Mouse (Mus musculus): ENCODE results near the gene Trpm8.

Gene Trpm8

DNA sequence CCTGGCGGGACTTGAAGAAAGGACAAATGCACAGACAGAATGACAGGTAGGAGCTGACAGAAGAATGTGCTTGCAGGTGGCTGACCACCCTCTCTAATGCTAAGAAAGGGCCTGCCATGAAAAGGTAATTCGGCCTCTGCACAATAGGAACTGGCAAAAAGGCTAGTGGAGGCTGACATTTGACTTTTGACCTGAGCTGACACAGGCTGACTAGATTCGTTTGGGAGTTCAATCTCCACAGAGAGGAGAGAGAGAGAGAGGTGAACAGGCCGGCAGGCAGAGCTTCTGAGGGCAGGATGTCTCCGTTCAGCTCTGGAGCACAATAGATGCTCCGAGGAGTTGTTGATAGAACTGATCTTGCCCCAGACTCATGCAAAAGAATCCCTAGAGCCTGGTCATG, 31.1 kb upstream of the Trpm8 start:
- no peak for DNase-seq (ENCODE audit: extremely low spot score, low read depth, low spot score)

DNA sequence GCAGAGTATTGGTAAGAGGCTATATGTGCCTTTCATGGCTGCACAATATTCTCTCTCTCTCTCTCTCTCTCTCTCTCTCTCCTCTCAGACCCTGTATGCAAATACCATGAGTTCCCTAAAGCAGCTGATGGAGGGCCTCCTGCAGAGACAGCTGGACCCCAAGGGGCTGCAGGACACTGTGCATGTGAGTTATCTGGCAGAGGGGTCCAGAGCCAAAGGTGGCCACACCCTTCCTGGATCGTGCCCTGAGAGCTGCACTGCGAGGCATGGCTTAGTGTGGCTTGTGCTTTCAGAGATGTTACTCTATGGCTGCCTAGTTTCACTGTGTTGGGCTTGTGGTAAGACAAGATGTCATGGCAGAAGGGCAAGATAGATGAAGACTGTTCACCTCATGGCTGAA, 29.8 kb upstream of the Trpm8 start:
- DNase-seq (ENCODE audit: extremely low spot score, low read depth, low spot score) = no peak

DNA sequence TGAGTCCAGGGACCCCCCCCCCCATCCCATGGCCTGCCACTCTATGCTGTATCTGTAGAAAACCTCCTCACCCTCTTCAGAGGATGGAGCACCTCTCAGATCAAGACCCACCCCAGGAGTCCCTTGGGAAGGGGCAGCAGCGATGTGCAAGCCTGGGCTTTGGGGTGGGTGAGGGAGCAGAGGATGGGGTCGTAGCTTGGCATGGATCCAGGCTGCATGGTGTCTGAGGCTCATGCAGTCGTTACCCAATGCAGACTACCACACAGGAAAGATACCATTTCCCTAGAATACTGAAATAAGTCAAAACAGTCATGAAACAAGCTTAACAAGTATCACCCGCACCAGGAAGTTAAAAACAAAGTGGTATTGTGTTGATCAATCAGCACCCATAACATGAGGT, 28.8 kb upstream of the Trpm8 start:
- no peak for DNase-seq (ENCODE audit: extremely low spot score, low read depth, low spot score)

DNA sequence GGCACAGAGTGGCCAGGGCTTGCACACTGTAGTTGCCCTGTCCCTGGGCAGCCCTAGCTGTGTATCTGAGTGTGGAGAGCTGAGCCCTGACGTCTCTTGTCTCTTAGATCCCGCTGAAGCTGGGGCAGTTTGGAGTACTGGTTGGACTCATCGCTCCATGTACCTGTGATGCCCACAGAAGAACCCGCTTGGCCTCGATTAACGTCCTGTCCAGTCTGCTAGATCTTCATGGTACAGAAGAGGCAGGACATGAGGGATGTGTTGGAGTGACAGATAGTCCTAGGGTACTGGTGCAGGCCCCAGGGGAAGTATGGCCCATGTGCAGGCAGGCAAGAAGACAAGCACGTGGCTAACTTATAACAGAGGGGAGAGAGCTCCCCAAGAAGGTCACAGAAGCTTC, 27.9 kb upstream of the Trpm8 start:
- no peak for DNase-seq (ENCODE audit: extremely low spot score, low read depth, low spot score)

DNA sequence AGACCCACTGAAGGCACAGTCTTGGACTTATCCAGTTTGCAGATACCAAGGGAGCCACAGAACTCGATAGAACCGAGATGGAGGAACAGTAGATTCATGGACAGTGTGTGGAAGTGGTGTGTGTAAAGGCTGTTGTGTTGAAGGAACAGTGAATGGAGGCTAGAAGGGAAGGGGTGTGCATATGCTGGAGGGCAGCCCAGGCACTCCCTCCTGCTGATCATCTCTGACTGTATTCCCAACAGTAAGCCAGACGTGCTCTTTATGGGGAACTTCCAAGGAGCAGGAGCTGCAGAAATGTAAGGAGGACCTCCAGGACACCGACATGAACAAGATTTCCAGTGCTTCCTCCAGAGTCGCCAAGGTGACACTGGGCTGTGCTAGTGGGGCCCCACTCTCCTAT, 27.4 kb upstream of the Trpm8 start:
- DNase-seq (ENCODE audit: extremely low spot score, low read depth, low spot score) = no peak

DNA sequence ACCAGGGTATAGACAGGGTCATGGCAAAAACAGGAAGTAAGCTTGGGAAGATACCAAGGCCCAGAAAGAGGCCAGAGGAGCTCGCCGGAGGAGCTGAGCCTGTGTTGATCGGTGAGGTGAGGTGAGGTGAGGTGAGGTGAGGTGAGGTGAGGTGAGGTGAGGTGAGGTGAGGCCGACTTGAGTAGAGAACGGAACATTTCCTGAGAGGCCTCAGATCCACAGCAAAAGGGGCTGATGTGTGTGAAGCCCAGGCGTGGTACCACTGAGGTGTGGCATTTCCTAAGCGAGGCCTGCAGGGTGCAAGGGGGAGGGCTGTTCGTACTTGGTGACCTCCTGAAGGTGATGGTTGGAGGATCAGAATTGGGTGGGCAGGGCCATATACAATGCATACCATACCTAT, 24.4 kb upstream of the Trpm8 start:
- no peak for DNase-seq (ENCODE audit: extremely low spot score, low read depth, low spot score)

DNA sequence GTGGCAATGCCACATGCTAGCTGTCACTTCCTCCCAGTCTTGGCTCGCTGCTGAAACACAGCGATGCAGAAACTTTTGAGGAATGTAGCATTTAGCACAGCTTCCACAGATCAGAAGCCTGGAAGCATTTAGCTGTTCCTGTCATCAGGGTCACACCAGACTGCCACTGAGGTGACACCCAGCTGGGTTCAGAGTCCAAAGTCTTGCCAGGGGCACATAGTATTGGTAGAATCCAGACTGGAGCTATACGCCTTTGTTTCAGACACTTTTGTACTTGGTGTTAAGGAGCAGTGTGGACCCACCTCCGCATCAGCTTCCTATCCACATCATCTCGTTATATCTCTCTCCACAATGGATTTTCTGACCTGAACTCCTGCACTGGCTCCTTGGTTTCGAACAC, 23.9 kb upstream of the Trpm8 start:
- no peak for DNase-seq (ENCODE audit: extremely low spot score, low read depth, low spot score)

DNA sequence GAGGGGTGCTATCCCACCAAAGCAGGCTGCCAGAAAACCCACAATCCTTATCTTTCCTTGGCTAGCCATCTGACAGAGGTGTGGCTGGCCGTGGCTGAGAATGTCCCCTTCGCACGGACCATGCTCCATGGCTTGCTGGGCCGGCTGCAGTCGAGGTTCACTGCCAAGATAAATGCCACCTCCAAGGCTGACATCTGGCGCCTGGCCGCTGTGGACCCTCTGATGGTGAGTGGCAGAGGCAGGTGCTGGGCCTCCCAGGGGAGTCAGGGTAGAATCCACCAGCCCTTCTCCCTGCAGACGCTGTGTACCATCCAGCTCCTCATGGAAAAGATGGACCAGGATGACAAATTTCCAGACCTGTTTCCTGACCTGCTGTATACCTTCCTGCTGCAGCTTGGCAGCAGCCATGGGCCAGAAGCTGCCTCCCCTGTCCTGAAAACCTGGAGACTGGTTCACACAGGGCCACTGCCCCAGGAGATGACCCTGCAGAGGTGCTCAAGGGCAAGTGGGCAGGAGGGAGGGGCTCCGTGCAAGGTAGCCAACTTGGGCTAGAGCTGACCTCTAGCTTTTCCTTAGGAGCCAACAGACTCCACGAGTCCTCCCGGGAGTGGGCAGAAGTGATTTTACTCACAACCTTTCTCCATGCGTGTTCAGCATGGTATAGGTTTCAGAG, 22.5 kb upstream of the Trpm8 start:
- no peak for DNase-seq (ENCODE audit: extremely low spot score, low read depth, low spot score)

DNA sequence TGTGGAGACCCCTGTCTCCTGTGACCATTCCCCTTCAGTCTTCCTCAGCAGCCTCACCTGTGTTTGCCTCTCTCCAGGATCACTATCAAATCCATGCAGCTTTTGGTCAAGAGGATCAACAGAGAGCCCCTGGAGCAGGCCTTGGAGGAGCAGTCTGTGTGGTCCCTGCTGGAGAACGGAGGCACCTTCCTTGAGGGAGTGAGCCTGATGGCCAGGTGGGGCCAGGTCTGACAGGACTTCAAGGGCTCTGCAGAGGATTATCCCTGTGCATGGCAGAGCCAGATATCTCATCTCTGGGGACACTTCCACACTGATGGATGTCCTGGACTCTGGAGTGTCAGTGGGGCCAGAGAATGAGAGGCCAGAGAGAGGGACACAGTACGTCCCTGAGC, 22.0 kb upstream of the Trpm8 start:
- no peak for DNase-seq (ENCODE audit: extremely low spot score, low read depth, low spot score)

DNA sequence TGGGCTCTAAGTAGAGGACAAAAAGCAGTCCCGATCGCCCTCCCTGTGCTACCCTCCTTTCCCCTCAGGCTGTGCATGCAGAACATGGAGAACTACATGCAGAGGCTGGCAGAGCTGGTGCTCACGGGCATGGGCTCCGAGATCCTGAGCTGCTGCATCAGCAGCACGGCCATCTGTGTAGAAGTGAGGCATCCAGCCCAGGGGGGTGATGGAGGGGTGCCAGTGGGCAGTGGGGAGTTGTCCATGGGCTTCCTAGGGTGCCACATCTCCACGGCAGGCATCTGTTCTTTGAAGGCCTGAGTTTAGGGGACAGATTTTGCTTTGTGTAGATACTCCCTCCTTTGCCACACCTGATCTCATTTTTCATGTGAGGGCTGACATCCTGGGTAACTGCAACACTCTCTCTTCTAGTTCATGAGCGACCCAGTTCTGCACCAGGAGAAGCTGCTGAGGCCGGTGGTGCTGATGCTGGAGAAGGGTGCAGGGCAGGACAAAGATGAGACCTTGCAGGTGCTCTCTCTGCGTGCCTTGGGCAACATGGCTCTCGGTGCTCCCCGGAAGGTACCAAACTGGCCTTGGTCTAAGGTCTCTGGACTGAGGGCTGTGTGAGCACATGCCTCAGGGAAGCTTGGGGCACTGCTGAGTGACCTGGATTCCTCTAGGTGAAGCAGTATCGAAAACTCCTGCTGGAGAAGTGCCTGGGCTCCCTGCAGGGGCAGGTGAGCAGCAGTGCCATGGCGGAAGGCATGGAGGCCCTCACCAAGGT, 21.3 kb upstream of the Trpm8 start:
- DNase-seq (ENCODE audit: extremely low spot score, low read depth, low spot score) = no peak

DNA sequence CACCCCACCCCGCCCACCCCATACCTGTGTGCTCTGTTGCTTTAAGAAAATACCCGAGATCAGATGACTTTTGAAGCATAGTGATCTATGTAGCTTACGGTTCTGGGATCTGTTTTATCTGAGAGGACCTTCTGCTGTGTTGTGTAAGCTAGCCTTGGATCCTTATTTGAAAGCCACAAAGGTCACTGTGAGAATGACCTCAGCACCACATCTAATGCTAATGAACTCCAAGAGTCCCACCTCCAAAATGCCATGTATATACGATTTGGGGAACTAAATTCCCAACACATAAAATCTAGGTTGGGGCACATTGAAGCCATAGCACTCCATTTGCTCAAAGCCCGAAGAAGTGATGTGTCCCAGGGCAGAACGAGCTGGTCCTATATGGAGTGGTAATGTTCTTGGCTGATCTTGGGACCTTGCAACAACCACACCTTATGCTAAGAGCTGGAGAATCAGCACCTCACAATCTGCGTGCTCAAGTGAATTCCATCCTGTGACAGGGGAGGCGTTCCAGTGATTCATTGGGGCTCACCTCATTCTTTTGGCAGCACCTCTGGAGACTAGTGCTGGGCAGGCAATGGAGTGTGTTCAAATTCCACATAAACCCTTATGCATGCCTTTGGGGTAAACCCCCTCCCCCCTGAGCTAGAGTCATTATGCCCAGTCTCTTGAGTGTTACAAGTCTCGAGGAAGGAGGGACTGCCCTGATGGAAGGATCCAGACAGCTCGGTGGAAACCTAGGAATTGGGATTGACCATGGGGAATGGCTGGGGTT, 20.4 kb upstream of the Trpm8 start:
- DNase-seq (ENCODE audit: extremely low spot score, low read depth, low spot score) = no peak

DNA sequence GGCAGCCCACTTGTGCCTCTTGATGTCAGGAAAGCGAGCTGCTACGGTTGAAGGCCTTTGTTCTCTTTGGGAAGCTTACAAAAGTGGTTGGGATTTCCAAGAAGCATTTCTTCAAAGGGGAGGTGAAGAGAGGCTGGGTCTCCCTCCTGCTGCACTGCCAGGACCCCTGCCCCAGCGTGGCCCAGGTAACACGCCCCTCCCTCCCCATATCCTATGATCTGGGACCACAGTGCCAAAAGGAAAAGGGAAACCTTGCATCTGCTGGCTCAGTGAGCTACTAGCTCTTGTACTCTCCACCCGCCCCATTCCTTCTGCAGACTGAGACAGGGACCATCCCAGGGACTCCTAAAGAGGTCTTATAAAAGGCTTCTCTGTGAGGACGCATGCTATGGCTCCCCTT, 19.8 kb upstream of the Trpm8 start:
- DNase-seq (ENCODE audit: extremely low spot score, low read depth, low spot score) = no peak

DNA sequence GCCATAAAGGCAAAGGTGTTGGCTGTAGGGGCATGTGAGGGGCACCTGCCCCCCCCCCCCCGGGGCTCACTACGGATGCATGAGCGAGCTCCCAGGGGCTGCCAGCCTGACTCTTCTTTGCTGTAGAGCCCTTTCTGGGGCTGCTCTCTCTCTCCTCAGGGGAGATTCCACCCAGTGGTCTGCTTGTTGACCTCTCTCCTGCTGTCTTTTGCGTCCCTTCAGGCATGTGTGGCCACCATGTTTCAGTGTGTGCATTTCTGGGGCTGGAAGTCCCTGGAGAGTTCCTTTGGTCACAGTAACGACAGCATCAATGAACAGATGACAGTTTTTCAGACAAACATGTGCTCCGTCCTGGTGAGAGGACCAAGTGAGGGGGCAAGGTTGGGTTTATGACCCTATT, 19.1 kb upstream of the Trpm8 start:
- DNase-seq (ENCODE audit: extremely low spot score, low read depth, low spot score) = no peak

DNA sequence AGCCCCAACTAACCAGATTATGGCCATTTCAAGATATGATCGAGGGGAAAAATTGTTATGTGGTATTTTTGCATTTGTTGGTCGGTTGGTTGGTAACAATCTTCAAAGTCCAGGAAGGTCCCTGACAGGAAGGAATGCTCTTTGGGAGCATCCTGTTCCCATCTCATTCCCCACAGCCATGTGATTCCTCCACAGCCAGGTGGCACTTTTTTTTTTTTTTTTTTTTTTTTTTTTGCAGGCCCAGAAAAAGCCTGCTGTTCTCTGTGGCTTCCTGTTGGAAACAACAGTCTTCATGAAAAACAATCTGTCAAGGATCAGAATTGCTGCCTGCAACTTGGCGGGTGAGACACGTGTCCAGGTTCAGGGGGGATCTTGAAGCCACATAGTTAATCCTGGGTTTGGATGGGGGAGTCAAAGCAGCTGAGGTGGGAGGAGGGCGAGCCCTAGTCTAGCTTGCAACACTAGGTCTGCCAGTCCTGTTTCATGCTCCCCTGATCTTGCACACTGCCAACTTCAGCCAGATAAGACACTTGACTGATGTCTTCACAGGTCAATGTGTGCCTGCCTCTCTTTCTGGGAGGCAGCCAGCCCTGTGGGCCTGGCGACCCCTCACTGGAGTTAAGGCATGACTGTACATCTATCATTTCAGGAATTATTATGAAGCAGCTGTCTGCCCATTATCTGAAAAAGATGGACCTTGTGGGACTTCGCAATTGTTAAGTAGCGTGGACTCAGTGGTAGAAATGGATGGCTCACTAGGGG, 18.4 kb upstream of the Trpm8 start:
- DNase-seq (ENCODE audit: extremely low spot score, low read depth, low spot score) = no peak

DNA sequence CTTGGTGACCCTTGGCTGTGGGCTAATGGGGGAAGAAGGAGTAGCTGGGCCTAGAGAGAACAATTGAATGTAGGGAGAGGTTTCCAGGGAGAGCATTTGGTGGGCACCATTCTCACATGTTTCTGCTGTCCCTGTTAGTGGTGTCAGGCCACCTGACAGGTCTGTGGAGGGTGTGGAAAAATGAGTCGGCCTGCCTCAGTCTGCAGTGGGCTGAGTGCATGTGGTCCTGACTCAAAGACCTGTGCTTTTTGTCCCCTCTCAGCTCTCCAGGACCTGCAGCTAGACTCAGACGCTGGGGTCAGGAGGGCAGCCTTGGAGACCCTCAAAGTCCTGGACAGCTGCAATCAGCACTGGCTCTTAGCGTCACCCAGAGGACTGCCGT, 17.8 kb upstream of the Trpm8 start:
- no peak for DNase-seq (ENCODE audit: extremely low spot score, low read depth, low spot score)

DNA sequence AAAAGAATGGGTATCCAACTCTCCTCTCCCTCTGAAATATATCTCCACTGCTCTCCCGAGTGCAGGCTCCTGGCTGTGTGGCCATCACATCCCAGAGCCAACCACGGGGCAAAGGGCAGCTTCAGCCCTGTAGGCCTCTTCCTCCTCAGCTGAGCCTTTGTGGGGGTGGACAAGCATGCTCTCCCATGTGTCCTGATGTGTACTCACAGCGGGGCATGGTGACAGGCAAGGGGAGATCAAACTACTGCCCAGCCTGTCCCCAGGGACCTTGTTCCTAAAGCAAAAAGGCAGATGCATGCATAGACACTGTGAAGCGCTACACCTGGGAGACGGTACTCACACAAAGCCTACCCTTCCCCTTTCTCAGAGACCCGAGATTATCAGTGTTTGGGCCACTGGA, 17.3 kb upstream of the Trpm8 start:
- DNase-seq (ENCODE audit: extremely low spot score, low read depth, low spot score) = no peak

DNA sequence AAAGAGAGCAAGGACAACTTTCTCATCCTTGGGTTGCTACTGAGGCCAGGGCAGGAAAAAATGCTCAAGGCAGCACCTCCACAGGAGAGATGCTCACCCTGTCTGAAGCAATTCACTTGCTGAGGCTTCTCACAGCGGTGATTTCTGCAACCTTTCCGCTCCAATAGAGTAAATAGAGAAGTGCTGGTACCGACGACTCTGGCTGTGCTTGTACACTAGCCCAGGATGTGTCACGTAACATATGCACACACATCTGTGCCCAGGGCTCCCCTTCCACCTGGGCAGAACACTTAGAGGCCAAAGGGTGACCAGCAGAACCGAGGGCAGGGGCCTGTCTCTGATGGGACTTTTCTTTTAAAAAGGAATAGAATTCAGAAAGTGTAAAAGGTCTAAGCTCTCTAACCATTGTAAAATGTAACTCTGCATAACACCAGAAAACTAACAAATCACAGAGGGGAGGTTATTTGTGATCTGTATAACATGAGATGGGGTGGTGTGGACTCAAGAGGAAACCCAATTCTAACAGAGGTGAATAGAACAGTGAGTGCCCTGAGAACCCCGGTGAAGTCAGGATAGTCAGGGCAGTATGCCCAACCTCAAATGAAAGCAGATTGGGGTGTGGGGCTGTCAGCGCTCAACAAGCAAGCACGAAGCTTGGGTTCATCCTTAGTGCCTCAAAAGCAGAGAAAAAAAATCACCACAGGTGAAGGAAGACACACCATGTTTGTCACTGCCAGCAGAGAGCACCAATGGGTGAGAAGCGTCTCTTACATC, 16.7 kb upstream of the Trpm8 start:
- no peak for DNase-seq (ENCODE audit: extremely low spot score, low read depth, low spot score)

DNA sequence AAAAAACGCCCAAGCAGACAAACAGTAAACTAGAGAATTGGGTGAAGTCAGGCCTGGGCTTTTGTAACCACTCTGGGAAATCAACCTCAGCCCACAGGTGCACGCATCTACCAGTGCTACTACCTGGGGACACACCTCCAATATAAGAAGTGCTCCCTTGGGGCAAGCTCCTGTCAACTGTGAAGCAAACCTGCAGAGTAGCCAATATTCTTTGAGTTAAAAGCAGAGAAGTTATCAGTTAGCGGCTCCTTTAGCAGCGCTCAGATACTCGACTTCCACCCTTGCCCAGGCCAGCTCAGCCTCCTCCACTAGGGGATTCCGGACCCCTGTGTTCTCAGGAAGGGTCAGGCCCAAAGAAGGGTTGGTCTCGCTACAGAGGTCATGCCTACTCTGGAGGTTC, 15.8 kb upstream of the Trpm8 start:
- no peak for DNase-seq (ENCODE audit: extremely low spot score, low read depth, low spot score)

DNA sequence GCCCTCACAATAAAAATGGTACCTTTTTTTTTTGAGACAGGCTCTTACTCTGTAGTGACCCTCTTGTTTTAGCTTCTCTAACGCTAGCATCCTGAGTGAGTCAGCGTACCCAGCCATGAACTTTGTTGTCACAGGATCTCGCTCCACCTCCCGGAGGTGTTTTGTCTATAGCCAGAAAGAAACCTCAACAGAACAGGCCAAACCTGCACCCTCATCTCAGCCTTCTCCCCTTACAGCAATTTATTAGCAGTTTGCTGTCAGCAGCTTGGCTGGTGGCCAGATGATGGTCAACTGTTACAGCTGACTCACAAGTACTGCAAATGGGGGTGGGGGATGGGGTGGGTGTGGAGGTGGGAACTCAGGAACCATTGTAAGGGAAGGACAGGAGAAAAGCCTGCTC, 15.2 kb upstream of the Trpm8 start:
- DNase-seq (ENCODE audit: extremely low spot score, low read depth, low spot score) = no peak

DNA sequence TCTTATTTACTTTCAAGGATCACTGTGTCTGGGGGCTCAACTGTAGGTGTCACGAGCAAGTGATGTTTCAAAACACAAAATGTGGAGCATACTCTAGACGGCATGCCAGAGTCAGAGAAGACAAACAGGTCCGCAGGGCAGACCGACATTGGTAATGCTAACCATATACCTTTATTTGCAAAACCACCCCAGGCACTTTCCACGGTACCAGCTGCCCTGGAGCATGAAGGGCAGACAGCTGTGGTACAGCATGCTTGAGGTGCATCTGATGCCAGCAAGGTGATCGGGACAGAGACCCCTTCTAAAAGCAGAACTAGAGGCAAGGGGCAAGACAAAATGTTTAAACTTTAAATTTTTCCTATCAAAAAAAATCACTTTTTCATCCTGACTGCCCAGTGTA, 14.5 kb upstream of the Trpm8 start:
- DNase-seq (ENCODE audit: extremely low spot score, low read depth, low spot score) = no peak

DNA sequence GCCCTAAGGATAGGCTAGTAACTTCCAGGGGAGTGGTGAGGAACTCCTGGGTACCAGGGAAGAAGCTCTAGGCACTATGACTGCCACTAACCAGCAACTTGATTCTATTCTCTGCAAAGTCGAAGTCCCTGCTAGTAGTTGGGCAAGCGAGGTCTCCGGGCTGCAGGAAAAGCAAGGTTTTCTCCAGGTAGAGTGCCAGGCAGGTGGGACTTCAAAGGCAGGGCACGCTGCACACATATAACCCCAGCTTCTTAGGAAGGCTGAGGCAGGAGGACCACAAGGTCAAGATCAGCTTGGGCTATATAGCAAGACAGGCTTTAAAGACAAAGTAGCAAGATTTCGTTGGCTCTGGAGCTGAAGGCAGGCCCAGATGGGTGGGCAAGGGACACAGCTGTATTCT, 13.7 kb upstream of the Trpm8 start:
- DNase-seq (ENCODE audit: extremely low spot score, low read depth, low spot score) = no peak
